Mouse (Mus musculus) embryonic facial prominence, embryonic 11.5 days (tissue): Measurements from ENCODE around the gene Ufc1. TPM values are rescaled to one million over a fixed set of nuclear protein-coding genes. Genes with fewer than 3 reads are reported as not detected.
A peak's percentile ranks its signal among the peaks of the same experiment; 100 is the strongest.
"Not testable (repeated sequence)": the region's sequence is repeated elsewhere in the genome, so short reads cannot be mapped to it uniquely, and the experiment has no call there.

Experiments
- ATAC-seq: fragments of 200-750 bp; cut with Nextera tagmentation; replicated peaks from 2 replicates; pipeline ENCODE4 v1.8.0; 2017; ENCODE audit warnings: low read depth; ENCODE audit not compliant: insufficient number of reproducible peaks, low FRiP score, low TSS enrichment
- DNase-seq: peaks from one replicate; pipeline ENCODE4 v3.0.0-alpha.2; 2015; ENCODE audit warnings: low spot score
- H3K27ac ChIP-seq: fragments of 300-500 bp; sonication (generic); replicated peaks from 2 replicates; pipeline ENCODE4 v1.5.1; 2014; ENCODE audit warnings: mild to moderate bottlenecking, low read depth, low read length, control low read depth
- H3K27me3 ChIP-seq: fragments of 300-500 bp; sonication (generic); 2 replicates; pipeline ENCODE4 v1.6.1; 2014; ENCODE audit warnings: mild to moderate bottlenecking, low read length, moderate library complexity, mixed read lengths; ENCODE audit not compliant: control insufficient read depth, insufficient read depth
- H3K36me3 ChIP-seq: fragments of 300-500 bp; sonication (generic); replicated peaks from 2 replicates; pipeline ENCODE4 v1.6.1; 2014; ENCODE audit warnings: low read depth, mild to moderate bottlenecking, low read length, moderate library complexity, mixed read lengths; ENCODE audit not compliant: control insufficient read depth, insufficient read depth
- H3K4me1 ChIP-seq: fragments of 300-500 bp; sonication (generic); 2 replicates; pipeline ENCODE4 v1.6.1; 2014; ENCODE audit warnings: low read length, mixed read lengths; ENCODE audit not compliant: control insufficient read depth, insufficient read depth
- H3K4me2 ChIP-seq: fragments of 300-500 bp; sonication (generic); 2 replicates; pipeline ENCODE4 v1.6.1; 2014; ENCODE audit warnings: low read depth, mild to moderate bottlenecking, control low read depth, low read length, moderate library complexity
- H3K4me3 ChIP-seq: fragments of 300-500 bp; sonication (generic); 2 replicates; pipeline ENCODE4 v1.5.1; 2014; ENCODE audit warnings: low read depth, low read length, control low read depth
- H3K9ac ChIP-seq: fragments of 300-500 bp; sonication (generic); replicated peaks from 2 replicates; pipeline ENCODE4 v1.6.1; 2014; ENCODE audit warnings: mild to moderate bottlenecking, control low read depth, low read length
- H3K9me3 ChIP-seq: fragments of 300-500 bp; sonication (generic); replicated peaks from 2 replicates; pipeline ENCODE4 v1.6.1; 2016; ENCODE audit warnings: mild to moderate bottlenecking, low read length, inconsistent platforms, mixed read lengths; ENCODE audit not compliant: control insufficient read depth
- WGBS: fragments of 180-500 bp; shearing (Covaris S2); extraction: QIAGEN DNeasy Blood & Tissue Kit; methylation state at CpG from one replicate; pipeline ENCODE4 v1.1.7; 2014; 5-methylcytosine and 5-hydroxymethylcytosine counted together
- polyA plus RNA-seq: library from polyadenylated mRNA; unstranded; fragments of >200 nt; fragmentation: Nextera tagmentation; extraction: Ambion mirVana; gene quantifications from 2 replicates; pipeline ENCODE4 v1.2.1, GENCODE M21; 2014

Gene Ufc1
- polyA plus RNA-seq, 1 experiment from 2014 or later = 114 TPM

GRCm38 (mm10) chr1:171328244-171328643 lies 33.4 kb upstream of the Ufc1 start:
- Histone ChIP-seq H3K4me1 (no peaks in the 10 kb centered on the region; the same call in 1 of the 2 replicates), H3K27ac (peak overlapping the region; percentile 99), H3K36me3 (no peaks in the 10 kb centered on the region), H3K9me3 (no peaks in the 10 kb centered on the region), H3K27me3 (no peaks in the 10 kb centered on the region), H3K9ac (peak overlapping the region; percentile 99), H3K4me2 (peak overlapping the region; percentile 78), H3K4me3 (peak overlapping the region; percentile 82)
- WGBS = 37% methylated on average over 9 of the region's 9 CpGs
- no peak for ATAC-seq
- peak; percentile 46 for DNase-seq

GRCm38 (mm10) chr1:171326588-171326987 lies 31.8 kb upstream of the Ufc1 start:
- H3K27me3 ChIP-seq, H3K36me3 ChIP-seq, H3K9me3 ChIP-seq, H3K4me3 ChIP-seq, DNase-seq, ATAC-seq, H3K4me1 ChIP-seq, H3K4me2 ChIP-seq, H3K27ac ChIP-seq, H3K9ac ChIP-seq: not testable (repeated sequence)
- 86% methylated on average over 4 of the region's 4 CpGs for WGBS

- no peak for DNase-seq
- H3K4me2 ChIP-seq = no peak overlapping the region
- ATAC-seq = no peak
- H3K4me3 ChIP-seq = no peak overlapping the region
- WGBS = 81% methylated on average over 2 of the region's 2 CpGs
- no peak overlapping the region for H3K27ac ChIP-seq
- H3K36me3 ChIP-seq = no peaks in the 10 kb centered on the region
- no peak overlapping the region for H3K9ac ChIP-seq
- H3K27me3 ChIP-seq = no peaks in the 10 kb centered on the region
- no peaks in the 10 kb centered on the region for H3K4me1 ChIP-seq
- H3K9me3 ChIP-seq = no peaks in the 10 kb centered on the region
These were observed 30.7 kb upstream of the Ufc1 start for GRCm38 (mm10) chr1:171325571-171325970.

GRCm38 (mm10) chr1:171322012-171322411 lies 27.2 kb upstream of the Ufc1 start:
- Histone ChIP-seq H3K4me2 (no peak overlapping the region), H3K36me3 (no peaks in the 10 kb centered on the region), H3K9me3 (no peaks in the 10 kb centered on the region), H3K27ac (no peak overlapping the region), H3K9ac (no peak overlapping the region), H3K27me3 (no peaks in the 10 kb centered on the region), H3K4me3 (no peak overlapping the region), H3K4me1 (no peaks in the 10 kb centered on the region)
- ATAC-seq = 0 out of 2 replicates have a peak, but pooled peaks have one; percentile 65
- WGBS = 68% methylated on average over 1 of the region's 1 CpGs
- no peak for DNase-seq

GRCm38 (mm10) chr1:171321415-171321814 lies 26.6 kb upstream of the Ufc1 start:
- no peak overlapping the region for H3K4me2 ChIP-seq
- H3K27me3 ChIP-seq = no peaks in the 10 kb centered on the region
- no peak for ATAC-seq
- no peaks in the 10 kb centered on the region for H3K4me1 ChIP-seq
- H3K27ac ChIP-seq = no peak overlapping the region
- H3K9me3 ChIP-seq = no peaks in the 10 kb centered on the region
- no peak overlapping the region for H3K9ac ChIP-seq
- H3K36me3 ChIP-seq = no peaks in the 10 kb centered on the region
- H3K4me3 ChIP-seq = no peak overlapping the region
- peak; percentile 64 for DNase-seq

- Histone ChIP-seq H3K36me3 (no peaks in the 10 kb centered on the region), H3K27ac (no peak overlapping the region), H3K4me1 (no peaks in the 10 kb centered on the region), H3K9ac (no peak overlapping the region), H3K4me2 (no peak overlapping the region; the same call in 1 of the 2 replicates), H3K4me3 (peak overlapping the region; percentile 13), H3K9me3 (no peaks in the 10 kb centered on the region), H3K27me3 (no peaks in the 10 kb centered on the region)
- no peak for ATAC-seq
- WGBS = 13% methylated on average over 5 of the region's 5 CpGs
- DNase-seq = no peak
These were observed 25.3 kb upstream of the Ufc1 start for GRCm38 (mm10) chr1:171320151-171320550.

GRCm38 (mm10) chr1:171319748-171320147 lies 24.9 kb upstream of the Ufc1 start:
- no peaks in the 10 kb centered on the region for H3K36me3 ChIP-seq
- H3K4me1 ChIP-seq = no peaks in the 10 kb centered on the region
- WGBS = 11% methylated on average over 7 of the region's 7 CpGs
- no peak overlapping the region; the same call in 1 of the 2 replicates for H3K4me3 ChIP-seq
- H3K27ac ChIP-seq = no peak overlapping the region
- H3K4me2 ChIP-seq = no peak overlapping the region
- ATAC-seq (no peak), DNase-seq (no peak)
- no peak overlapping the region for H3K9ac ChIP-seq
- H3K27me3 ChIP-seq = no peaks in the 10 kb centered on the region
- H3K9me3 ChIP-seq = no peaks in the 10 kb centered on the region

- H3K36me3 ChIP-seq = no peaks in the 10 kb centered on the region
- H3K4me2 ChIP-seq = no peak overlapping the region
- DNase-seq = no peak
- 67% methylated on average over 2 of the region's 2 CpGs for WGBS
- no peak overlapping the region for H3K9ac ChIP-seq
- ATAC-seq = no peak
- no peaks in the 10 kb centered on the region for H3K27me3 ChIP-seq
- H3K27ac ChIP-seq = no peak overlapping the region
- no peaks in the 10 kb centered on the region for H3K9me3 ChIP-seq
- no peak overlapping the region for H3K4me3 ChIP-seq
- H3K4me1 ChIP-seq = no peaks in the 10 kb centered on the region
These were observed 14.5 kb upstream of the Ufc1 start for GRCm38 (mm10) chr1:171309321-171309720.
